Mouse (Mus musculus): Measurements from ENCODE around the gene Pde3b.

DNA sequence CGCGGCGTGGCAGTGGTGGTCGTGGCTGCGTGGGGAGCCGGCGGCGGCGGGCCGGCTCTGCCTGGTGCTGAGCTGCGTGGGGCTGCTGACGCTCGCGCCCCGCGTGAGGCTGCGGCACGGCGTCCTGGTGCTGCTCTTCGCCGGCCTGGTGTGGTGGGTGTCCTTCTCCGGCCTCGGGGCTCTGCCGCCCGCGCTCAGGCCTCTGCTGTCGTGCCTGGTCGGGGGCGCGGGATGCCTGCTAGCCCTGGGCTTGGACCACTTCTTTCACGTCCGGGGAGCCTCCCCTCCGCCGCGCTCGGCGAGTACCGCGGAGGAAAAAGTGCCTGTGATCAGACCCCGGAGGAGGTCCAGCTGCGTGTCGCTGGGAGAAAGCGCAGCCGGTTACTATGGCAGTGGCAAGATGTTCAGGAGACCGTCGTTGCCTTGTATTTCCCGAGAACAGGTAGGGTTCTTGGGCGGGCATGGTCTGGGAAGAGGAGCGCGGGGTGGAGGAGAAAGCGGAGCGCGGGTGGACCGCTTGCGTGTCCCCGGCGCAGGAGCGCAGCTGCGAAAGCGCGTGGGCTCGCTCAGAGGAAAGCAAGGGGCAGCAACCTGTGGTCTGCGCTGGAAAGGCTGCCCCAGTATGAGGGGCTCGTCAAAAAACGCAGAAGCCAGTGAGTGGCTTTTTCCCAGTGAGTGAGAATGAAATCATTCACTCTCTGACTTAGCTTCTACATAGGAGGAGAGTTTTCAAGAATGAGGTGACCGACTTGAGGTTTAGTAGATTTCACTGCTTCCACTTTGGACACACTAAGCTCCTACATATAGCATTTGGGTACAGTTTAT is 1.2 kb downstream of the Pde3b start:
- 0 out of 2 replicates have a peak, but pooled peaks have one; percentile 34 for TF ChIP-seq MXI1 (IDR thresholded peaks at IDR 0.05; ENCODE audit: low read depth, low read length)
- no peak for TF ChIP-seq CTCF (conservative IDR thresholded peaks at IDR 0.05 in 1 of 2, IDR thresholded peaks at IDR 0.05 in 1 of 2; ENCODE audit: low read depth in 2 of 2, low read length in 2 of 2)
- TF ChIP-seq MAX (IDR thresholded peaks at IDR 0.05; ENCODE audit: low read length), result no peak
- no peak for TF ChIP-seq CHD1 (IDR thresholded peaks at IDR 0.05; ENCODE audit: low read depth, low read length)
- TF ChIP-seq HCFC1 (IDR thresholded peaks at IDR 0.05; ENCODE audit: low read depth, low read length), result no peak
- no peak for TF ChIP-seq USF1 (IDR thresholded peaks at IDR 0.05; ENCODE audit: low read depth, low read length)

Measured in CH12.LX (cell line).